Mouse (Mus musculus): ENCODE results near the gene Prrg2. TPM values are rescaled to one million over a fixed set of nuclear protein-coding genes. Genes with fewer than 3 reads are reported as not detected.

The Prrg2 gene
- polyA plus RNA-seq, 1 experiment: 14.0 TPM

DNA sequence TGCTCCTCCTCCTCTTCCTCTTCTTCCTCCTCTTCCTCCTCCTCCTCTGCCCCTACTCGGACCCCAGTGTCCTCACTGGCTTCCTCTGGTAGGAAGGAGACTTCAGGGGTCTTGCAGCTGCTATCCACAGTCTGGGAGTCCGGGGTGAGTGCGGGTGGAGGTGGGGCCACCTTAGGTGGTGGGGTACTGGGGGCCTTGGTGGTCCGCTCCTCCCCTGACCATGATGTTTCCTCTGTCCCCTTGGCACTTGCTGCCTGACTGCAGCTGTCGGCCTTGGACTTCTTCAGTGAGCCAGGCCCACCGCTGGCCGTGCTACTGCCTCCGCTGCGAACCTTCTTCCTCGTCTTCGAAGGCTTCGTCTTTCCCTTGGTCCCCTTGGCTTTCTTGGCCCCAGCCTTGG is 56.0 kb downstream of the Prrg2 start:
- H3K4me3 ChIP-seq (ENCODE audit: insufficient read depth, poor library complexity, severe bottlenecking): no peak overlapping the region
- peaks cover 42% of the 10 kb centered on the region for H3K36me3 ChIP-seq (ENCODE audit: control insufficient read depth, insufficient read depth)
- TF ChIP-seq CEBPB (IDR thresholded peaks at IDR 0.05; ENCODE audit: low read depth) (no peak), USF1 (IDR thresholded peaks at IDR 0.05; ENCODE audit: low read depth) (no peak), MYOD1 (IDR thresholded peaks at IDR 0.05; ENCODE audit: control insufficient read depth, insufficient read length, low read depth) (no peak), CTCF (IDR thresholded peaks at IDR 0.05; ENCODE audit: control insufficient read depth, insufficient read depth, insufficient read length) (no peak), MYOG (IDR thresholded peaks at IDR 0.05; ENCODE audit: control insufficient read depth, extremely low read depth, insufficient read length) (no peak), FOSL1 (IDR thresholded peaks at IDR 0.05; ENCODE audit: insufficient read depth, low read length, poor library complexity, severe bottlenecking) (no peak), MAX (IDR thresholded peaks at IDR 0.05) (no peak)
- peaks cover 35% of the 10 kb centered on the region for H3K79me2 ChIP-seq (ENCODE audit: control insufficient read depth, insufficient read depth)
- peaks cover 7% of the 10 kb centered on the region for H3K79me3 ChIP-seq (ENCODE audit: low read depth)
- no peaks in the 10 kb centered on the region for H3K27me3 ChIP-seq (ENCODE audit: control insufficient read depth, insufficient read depth, insufficient read length)
- H3ac ChIP-seq (ENCODE audit: control insufficient read depth, insufficient read length, low read depth): no peak overlapping the region

DNA sequence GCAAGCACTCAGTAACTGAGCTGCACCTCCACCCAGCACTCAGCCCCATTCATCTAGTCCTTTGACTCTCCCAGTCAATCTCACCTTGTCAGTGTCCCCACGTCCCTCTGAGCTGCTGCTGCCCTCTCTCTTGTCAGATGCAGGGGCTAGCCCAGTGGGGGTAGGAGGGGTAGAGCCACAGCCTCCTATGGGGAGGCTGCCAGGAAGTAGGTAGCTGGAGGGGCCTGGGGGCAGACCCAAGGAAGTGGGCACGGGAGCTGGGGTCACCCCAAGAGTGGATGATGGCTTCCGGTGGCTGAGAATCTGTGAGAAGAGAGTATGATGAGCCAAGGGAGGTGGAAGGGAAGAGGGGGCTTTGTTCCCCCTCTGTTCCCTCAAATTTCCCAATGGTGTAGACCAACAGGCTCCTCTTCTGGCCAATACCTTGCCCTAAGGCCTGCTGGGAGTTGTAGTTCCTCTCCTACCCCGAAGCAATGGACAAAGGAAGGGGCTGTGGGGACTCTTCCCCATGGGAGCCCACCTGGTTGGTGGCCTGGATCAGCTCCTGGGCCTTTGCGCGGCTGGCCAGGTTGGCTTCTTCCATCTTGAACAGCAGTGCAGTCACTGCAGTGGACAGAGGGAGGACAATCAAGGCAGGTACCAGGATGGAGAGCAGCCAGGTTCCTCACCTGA is 57.0 kb downstream of the Prrg2 start:
- H3K79me2 ChIP-seq (ENCODE audit: control insufficient read depth, insufficient read depth): peaks cover 31% of the 10 kb centered on the region
- H3ac ChIP-seq (ENCODE audit: control insufficient read depth, insufficient read length, low read depth): no peak overlapping the region
- H3K27me3 ChIP-seq (ENCODE audit: control insufficient read depth, insufficient read depth, insufficient read length): no peaks in the 10 kb centered on the region
- no peak overlapping the region for H3K4me3 ChIP-seq (ENCODE audit: insufficient read depth, poor library complexity, severe bottlenecking)
- H3K36me3 ChIP-seq (ENCODE audit: control insufficient read depth, insufficient read depth): peaks cover 44% of the 10 kb centered on the region
- TF ChIP-seq CEBPB (IDR thresholded peaks at IDR 0.05; ENCODE audit: low read depth) (no peak), FOSL1 (IDR thresholded peaks at IDR 0.05; ENCODE audit: insufficient read depth, low read length, poor library complexity, severe bottlenecking) (no peak), MYOD1 (IDR thresholded peaks at IDR 0.05; ENCODE audit: control insufficient read depth, insufficient read length, low read depth) (no peak), MAX (IDR thresholded peaks at IDR 0.05) (no peak), CTCF (IDR thresholded peaks at IDR 0.05; ENCODE audit: control insufficient read depth, insufficient read depth, insufficient read length) (no peak), MYOG (IDR thresholded peaks at IDR 0.05; ENCODE audit: control insufficient read depth, extremely low read depth, insufficient read length) (no peak), USF1 (IDR thresholded peaks at IDR 0.05; ENCODE audit: low read depth) (no peak)
- peaks cover 7% of the 10 kb centered on the region for H3K79me3 ChIP-seq (ENCODE audit: low read depth)

DNA sequence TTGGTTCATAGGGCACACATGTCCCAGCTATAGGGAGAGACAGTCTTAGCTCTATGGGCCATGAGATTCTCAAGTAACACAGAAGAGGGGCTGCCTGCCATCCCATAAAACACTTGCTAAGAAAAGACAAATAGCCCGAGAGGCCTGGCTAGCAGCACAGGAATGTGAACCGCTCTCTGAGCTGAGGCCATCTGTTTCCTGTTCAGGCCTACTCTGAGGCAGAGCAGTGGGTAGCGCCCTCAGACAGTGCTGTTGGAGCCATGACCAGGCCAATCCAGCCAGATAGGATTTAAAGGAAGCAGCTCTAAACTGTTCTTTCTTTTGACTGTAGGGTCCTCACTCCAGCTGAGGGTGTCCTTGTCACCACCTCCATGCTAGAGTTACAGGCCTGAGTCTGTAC is 57.9 kb downstream of the Prrg2 start:
- peaks cover 31% of the 10 kb centered on the region for H3K79me2 ChIP-seq (ENCODE audit: control insufficient read depth, insufficient read depth)
- H3K27me3 ChIP-seq (ENCODE audit: control insufficient read depth, insufficient read depth, insufficient read length): no peaks in the 10 kb centered on the region
- H3K79me3 ChIP-seq (ENCODE audit: low read depth): peaks cover 8% of the 10 kb centered on the region
- H3K36me3 ChIP-seq (ENCODE audit: control insufficient read depth, insufficient read depth): peaks cover 43% of the 10 kb centered on the region
- TF ChIP-seq MYOG (IDR thresholded peaks at IDR 0.05; ENCODE audit: control insufficient read depth, extremely low read depth, insufficient read length) (no peak), CTCF (IDR thresholded peaks at IDR 0.05; ENCODE audit: control insufficient read depth, insufficient read depth, insufficient read length) (no peak), CEBPB (IDR thresholded peaks at IDR 0.05; ENCODE audit: low read depth) (no peak), MYOD1 (IDR thresholded peaks at IDR 0.05; ENCODE audit: control insufficient read depth, insufficient read length, low read depth) (no peak)
- H3K4me3 ChIP-seq (ENCODE audit: insufficient read depth, poor library complexity, severe bottlenecking): no peak overlapping the region
- H3ac ChIP-seq (ENCODE audit: control insufficient read depth, insufficient read length, low read depth): no peak overlapping the region

Small RNAs within 50 kb of the gene (microRNA-seq; reads per million reads assigned to microRNA genes)
- gene Mir7054 (ENCODE audit: borderline microRNAs expressed): 0.76 reads per million, percentile 16 among the genes with 10 or more reads in this experiment

Other genes with a start within 250 kb of the Prrg2 start
- 102 TPM for gene Nup62, start 246.6 kb downstream of the Prrg2 start, polyA plus RNA-seq (2012; fragmentation: generic; extraction: Trizol)
- 0.63 TPM for gene Il4i1, start 246.3 kb downstream of the Prrg2 start, polyA plus RNA-seq (2012; fragmentation: generic; extraction: Trizol)
- 290 TPM for gene Atf5, start 246.0 kb downstream of the Prrg2 start, polyA plus RNA-seq (2012; fragmentation: generic; extraction: Trizol)
- gene Akt1s1, start 213.7 kb downstream of the Prrg2 start, polyA plus RNA-seq (2012; fragmentation: generic; extraction: Trizol): 208 TPM
- 38.4 TPM for gene Tbc1d17, start 213.6 kb downstream of the Prrg2 start, polyA plus RNA-seq (2012; fragmentation: generic; extraction: Trizol)
- 32.0 TPM for gene Pnkp, start 205.5 kb downstream of the Prrg2 start, polyA plus RNA-seq (2012; fragmentation: generic; extraction: Trizol)
- gene Ptov1, start 192.9 kb downstream of the Prrg2 start, polyA plus RNA-seq (2012; fragmentation: generic; extraction: Trizol): 221 TPM
- 43.9 TPM for gene Med25, start 170.0 kb downstream of the Prrg2 start, polyA plus RNA-seq (2012; fragmentation: generic; extraction: Trizol)
- 9.8 TPM for gene Fuz, start 166.6 kb downstream of the Prrg2 start, polyA plus RNA-seq (2012; fragmentation: generic; extraction: Trizol)
- gene Ap2a1, start 133.2 kb downstream of the Prrg2 start, polyA plus RNA-seq (2012; fragmentation: generic; extraction: Trizol): 129 TPM
- gene Tsks, start 119.5 kb downstream of the Prrg2 start, polyA plus RNA-seq (2012; fragmentation: generic; extraction: Trizol): 0.04 TPM
- 5.5 TPM for gene Cpt1c, start 87.8 kb downstream of the Prrg2 start, polyA plus RNA-seq (2012; fragmentation: generic; extraction: Trizol)
- gene Prmt1, start 76.1 kb downstream of the Prrg2 start, polyA plus RNA-seq (2012; fragmentation: generic; extraction: Trizol): 978 TPM
- gene Irf3, start 65.0 kb downstream of the Prrg2 start, polyA plus RNA-seq (2012; fragmentation: generic; extraction: Trizol): 43.7 TPM
- 18.1 TPM for gene Bcl2l12, start 64.0 kb downstream of the Prrg2 start, polyA plus RNA-seq (2012; fragmentation: generic; extraction: Trizol)
- gene Scaf1, start 46.3 kb downstream of the Prrg2 start, polyA plus RNA-seq (2012; fragmentation: generic; extraction: Trizol): 58.4 TPM
- 56.8 TPM for gene Rras, start 44.7 kb downstream of the Prrg2 start, polyA plus RNA-seq (2012; fragmentation: generic; extraction: Trizol)
- gene Prr12, start 9.8 kb downstream of the Prrg2 start, polyA plus RNA-seq (2012; fragmentation: generic; extraction: Trizol): 14.2 TPM
- 66.6 TPM for gene Nosip, start 248 bp downstream of the Prrg2 start, polyA plus RNA-seq (2012; fragmentation: generic; extraction: Trizol)
- gene Rcn3, start 29.5 kb upstream of the Prrg2 start, polyA plus RNA-seq (2012; fragmentation: generic; extraction: Trizol): 166 TPM
- gene Fcgrt, start 41.2 kb upstream of the Prrg2 start, polyA plus RNA-seq (2012; fragmentation: generic; extraction: Trizol): 30.7 TPM
- 3,175 TPM for gene Rps11, start 61.8 kb upstream of the Prrg2 start, polyA plus RNA-seq (2012; fragmentation: generic; extraction: Trizol)
- 6,379 TPM for gene Rpl13a, start 66.1 kb upstream of the Prrg2 start, polyA plus RNA-seq (2012; fragmentation: generic; extraction: Trizol)
- 0.95 TPM for gene Gm45713, start 73.6 kb upstream of the Prrg2 start, polyA plus RNA-seq (2012; fragmentation: generic; extraction: Trizol)
- gene Flt3l, start 73.8 kb upstream of the Prrg2 start, polyA plus RNA-seq (2012; fragmentation: generic; extraction: Trizol): 1.6 TPM
- gene Pih1d1, start 91.6 kb upstream of the Prrg2 start, polyA plus RNA-seq (2012; fragmentation: generic; extraction: Trizol): 129 TPM
- gene Aldh16a1, start 91.9 kb upstream of the Prrg2 start, polyA plus RNA-seq (2012; fragmentation: generic; extraction: Trizol): 34.6 TPM
- 0.14 TPM for gene Slc17a7, start 101.3 kb upstream of the Prrg2 start, polyA plus RNA-seq (2012; fragmentation: generic; extraction: Trizol)
- gene Gfy, start 116.9 kb upstream of the Prrg2 start, polyA plus RNA-seq (2012; fragmentation: generic; extraction: Trizol): not detected
- gene Pth2, start 118.3 kb upstream of the Prrg2 start, polyA plus RNA-seq (2012; fragmentation: generic; extraction: Trizol): not detected
- not detected for gene Ccdc155, start 142.2 kb upstream of the Prrg2 start, polyA plus RNA-seq (2012; fragmentation: generic; extraction: Trizol)
- 0.07 TPM for gene Dkkl1, start 149.5 kb upstream of the Prrg2 start, polyA plus RNA-seq (2012; fragmentation: generic; extraction: Trizol)
- gene Tead2, start 153.1 kb upstream of the Prrg2 start, polyA plus RNA-seq (2012; fragmentation: generic; extraction: Trizol): 127 TPM
- 0.37 TPM for gene Cd37, start 176.4 kb upstream of the Prrg2 start, polyA plus RNA-seq (2012; fragmentation: generic; extraction: Trizol)
- not detected for gene Slc6a16, start 178.4 kb upstream of the Prrg2 start, polyA plus RNA-seq (2012; fragmentation: generic; extraction: Trizol)
- gene Slc6a21, start 214.8 kb upstream of the Prrg2 start, polyA plus RNA-seq (2012; fragmentation: generic; extraction: Trizol): not detected

Data from C2C12 (cell line).